Mouse (Mus musculus) monocyte, adult 5-6 weeks (primary cell): ENCODE measurements around the gene Spic. TPM values are rescaled to one million over a fixed set of nuclear protein-coding genes. Genes with fewer than 3 reads are reported as not detected.
"Not testable (repeated sequence)": the region's sequence is repeated elsewhere in the genome, so short reads cannot be mapped to it uniquely, and the experiment has no call there.

Source experiments
- ATAC-seq: fragments of 153-309, 156-312 bp; replicated peaks from 2 replicates; pipeline ENCODE4 v1.8.0; 2017; ENCODE audit warnings: mild to moderate bottlenecking; ENCODE audit not compliant: low TSS enrichment, insufficient number of reproducible peaks, severe bottlenecking, poor library complexity, low FRiP score
- total RNA-seq: library from RNA; stranded (forward); fragments of 200-1000, 200-491, 200-594 nt; gene quantifications from 3 replicates; pipeline ENCODE4 v1.2.3, GENCODE M21; 2017

The Spic gene
- total RNA-seq, 1 experiment from 2014 or later = 15.2 TPM

DNA sequence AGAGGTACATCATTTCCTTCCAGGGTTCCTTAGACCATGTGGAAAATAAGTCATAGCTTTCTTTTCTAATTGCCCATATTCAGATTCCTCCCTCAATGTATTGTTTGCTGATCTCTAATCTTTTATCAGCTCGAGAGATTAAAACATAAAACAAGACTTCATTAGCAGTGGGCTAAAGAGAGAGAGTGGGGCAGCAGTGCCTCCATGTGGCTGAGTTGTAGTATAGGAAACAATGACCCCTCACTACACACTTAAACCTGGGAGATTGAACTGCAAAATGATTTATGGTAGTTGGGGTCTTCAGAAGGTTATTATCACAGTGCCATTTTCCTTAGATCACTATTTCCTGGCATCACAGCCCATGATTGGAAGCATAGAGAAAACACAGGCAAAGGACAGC is 15.1 kb downstream of the Spic start:
- ATAC-seq = no peak

GRCm38 (mm10) chr10:88663856-88664255 is 21.0 kb downstream of the Spic start:
- ATAC-seq = not testable (repeated sequence)

DNA sequence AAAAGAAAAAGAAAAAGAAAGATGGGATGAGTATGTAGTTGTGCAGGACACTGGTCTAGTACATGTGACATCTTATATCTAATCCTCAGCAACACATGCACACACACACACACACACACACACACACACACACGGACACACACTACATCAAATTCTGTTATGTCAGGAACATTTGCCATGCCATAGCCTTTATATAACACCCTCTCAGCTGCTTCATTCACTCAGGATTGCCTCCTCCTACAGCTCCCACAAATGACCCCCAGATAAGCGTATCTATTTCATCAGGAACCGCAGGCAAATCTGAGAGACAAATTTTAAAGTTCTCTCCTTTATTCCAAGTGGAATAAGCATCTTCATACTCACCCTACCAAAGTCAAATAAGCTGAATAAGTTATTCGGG is 25.9 kb downstream of the Spic start:
- ATAC-seq = no peak

- ATAC-seq = no peak
Measured at GRCm38 (mm10) chr10:88645448-88645847, 39.4 kb downstream of the Spic start.

- ATAC-seq = no peak
Measured at GRCm38 (mm10) chr10:88631330-88631953, 53.4 kb downstream of the Spic start.

DNA sequence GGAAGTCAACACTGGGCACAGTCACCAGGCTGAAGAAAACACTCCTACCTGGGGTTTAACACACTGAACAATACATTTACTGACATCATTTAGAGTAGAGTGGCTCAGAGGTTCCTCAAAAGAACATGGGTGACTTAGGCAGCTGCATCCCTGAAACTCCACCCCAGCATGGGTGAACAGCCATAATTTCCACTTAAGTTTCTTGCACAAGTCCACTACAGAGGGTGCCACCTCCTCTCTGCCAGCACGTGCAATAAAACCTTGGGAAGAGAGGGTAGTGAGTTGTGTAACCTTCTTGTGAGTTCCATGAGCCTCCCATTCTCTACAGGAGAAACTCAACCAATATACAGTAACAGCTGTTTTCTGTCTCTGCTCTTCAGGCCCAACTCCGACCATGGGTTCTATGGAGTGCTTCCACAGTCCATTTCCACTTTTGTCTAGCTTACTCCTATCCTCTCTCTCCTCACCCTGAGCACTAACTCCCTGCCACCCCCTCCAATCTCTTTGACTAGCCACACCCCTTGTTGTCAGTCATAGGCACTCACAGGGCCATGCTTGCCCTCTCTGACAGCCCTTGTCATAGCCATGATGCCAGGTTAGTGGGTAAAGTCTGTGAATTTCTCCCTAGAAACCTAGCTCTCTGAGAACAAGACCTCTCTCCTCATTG is 54.0 kb downstream of the Spic start:
- ATAC-seq = no peak

GRCm38 (mm10) chr10:88627052-88627451 is 57.8 kb downstream of the Spic start:
- no peak for ATAC-seq

DNA sequence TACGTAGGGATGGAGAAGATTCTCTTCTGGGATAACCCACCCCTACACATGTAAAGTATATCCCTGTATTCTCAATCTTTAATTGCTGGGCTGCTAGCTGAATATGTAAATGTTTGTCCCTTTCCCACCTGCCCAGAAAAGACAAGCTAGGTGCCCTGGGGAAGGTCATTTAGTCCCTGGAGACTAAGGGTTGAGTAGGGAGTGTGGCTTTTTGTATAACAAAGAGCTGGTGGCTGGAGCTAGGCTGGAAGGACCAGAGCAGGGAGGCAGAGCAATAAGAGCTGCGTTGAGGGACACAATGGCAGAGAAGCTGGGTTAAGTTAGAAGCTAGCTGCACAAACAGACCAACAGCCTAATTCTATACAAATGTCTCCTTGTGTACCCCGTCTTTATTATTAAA is 58.6 kb downstream of the Spic start:
- no peak for ATAC-seq

Other genes starting within 250 kb of the Spic start
- 0.68 to 3.5 TPM (median 2.7 TPM) in 3 replicates for gene Sycp3, start 225.4 kb downstream of the Spic start, total RNA-seq
- 13.3 to 26.4 TPM (median 15.1 TPM) in 3 replicates for gene Chpt1, start 180.9 kb downstream of the Spic start, total RNA-seq
- not detected in 3 replicates for gene Mybpc1, start 79.9 kb downstream of the Spic start, total RNA-seq
- gene Arl1, start 45.8 kb upstream of the Spic start, total RNA-seq = 94.4 to 130 TPM (median 120 TPM) in 3 replicates
- 7.4 to 17.3 TPM (median 12.4 TPM) in 3 replicates for gene Utp20, start 141.8 kb upstream of the Spic start, total RNA-seq
- gene Slc5a8, start 201.0 kb upstream of the Spic start, total RNA-seq = not detected in 3 replicates